Mouse (Mus musculus): ENCODE data around the gene Rpl19. TPM values are rescaled to one million over a fixed set of nuclear protein-coding genes. Genes with fewer than 3 reads are reported as not detected.
A peak's percentile ranks its signal among the peaks of the same experiment; 100 is the strongest.

Rpl19 gene
- total RNA-seq, 2 experiments from 2014 or later, result 560 to 591 TPM

GRCm38 (mm10) chr11:98000378-98001140 lies 26.0 kb upstream of the Rpl19 start:
- H3K27ac ChIP-seq, result no peak overlapping the region
- intact Hi-C loops (cut with DNase I), result no loop called here
- peak in 1 of 2 experiments; percentile 27 for DNase-seq (ENCODE audit: extremely low spot score in 1 of 2, low spot score in 2 of 2)
- no peak overlapping the region for H3K4me3 ChIP-seq
- no peak for TF ChIP-seq CTCF (IDR thresholded peaks at IDR 0.05)

GRCm38 (mm10) chr11:98001351-98001824 lies 25.1 kb upstream of the Rpl19 start:
- Histone ChIP-seq H3K27ac (peak overlapping the region; percentile 44; the same call in 1 of the 2 replicates), H3K4me3 (no peak overlapping the region)
- intact Hi-C loops (cut with DNase I), result no loop called here
- TF ChIP-seq CTCF (IDR thresholded peaks at IDR 0.05), result no peak
- peak in 1 of 2 experiments; percentile 19 for DNase-seq (ENCODE audit: extremely low spot score in 1 of 2, low spot score in 2 of 2)

GRCm38 (mm10) chr11:98001986-98002385 lies 24.5 kb upstream of the Rpl19 start:
- intact Hi-C loops (cut with DNase I), result no loop called here
- Histone ChIP-seq H3K4me3 (no peak overlapping the region), H3K27ac (peak overlapping the region; percentile 44; the same call in 1 of the 2 replicates)
- DNase-seq (ENCODE audit: extremely low spot score in 1 of 2, low spot score in 2 of 2), result peak in 1 of 2 experiments; percentile 9
- no peak for TF ChIP-seq CTCF (IDR thresholded peaks at IDR 0.05)

GRCm38 (mm10) chr11:98002627-98003026 lies 23.9 kb upstream of the Rpl19 start:
- Histone ChIP-seq H3K4me3 (no peak overlapping the region), H3K27ac (peak overlapping the region; percentile 70)
- intact Hi-C loops (cut with DNase I), result no loop called here
- peak; percentile 80 for TF ChIP-seq CTCF (IDR thresholded peaks at IDR 0.05)
- peak in 1 of 2 experiments; percentile 66 for DNase-seq (ENCODE audit: extremely low spot score in 1 of 2, low spot score in 2 of 2)

GRCm38 (mm10) chr11:98003171-98003671 lies 23.3 kb upstream of the Rpl19 start:
- intact Hi-C loops (cut with DNase I), result no loop called here
- H3K4me3 ChIP-seq, result no peak overlapping the region
- peak in 1 of 2 experiments; percentile 26 for DNase-seq (ENCODE audit: extremely low spot score in 1 of 2, low spot score in 2 of 2)
- peak overlapping the region; percentile 70 for H3K27ac ChIP-seq
- TF ChIP-seq CTCF (IDR thresholded peaks at IDR 0.05), result no peak

GRCm38 (mm10) chr11:98004161-98004560 lies 22.3 kb upstream of the Rpl19 start:
- Histone ChIP-seq H3K4me3 (no peak overlapping the region), H3K27ac (peak overlapping the region; percentile 63)
- peak; percentile 66 to 67 for DNase-seq (ENCODE audit: extremely low spot score in 1 of 2, low spot score in 2 of 2)
- no peak for TF ChIP-seq CTCF (IDR thresholded peaks at IDR 0.05)
- intact Hi-C loops (cut with DNase I), result no loop called here

GRCm38 (mm10) chr11:98005076-98005475 lies 21.4 kb upstream of the Rpl19 start:
- no peak for TF ChIP-seq CTCF (IDR thresholded peaks at IDR 0.05)
- intact Hi-C loops (cut with DNase I), result no loop called here
- Histone ChIP-seq H3K27ac (peak overlapping the region; percentile 60), H3K4me3 (no peak overlapping the region)
- no peak for DNase-seq (ENCODE audit: extremely low spot score in 1 of 2, low spot score in 2 of 2)

GRCm38 (mm10) chr11:98005686-98006085 lies 20.8 kb upstream of the Rpl19 start:
- TF ChIP-seq CTCF (IDR thresholded peaks at IDR 0.05), result no peak
- intact Hi-C loops (cut with DNase I), result no loop called here
- DNase-seq (ENCODE audit: extremely low spot score in 1 of 2, low spot score in 2 of 2), result no peak
- no peak overlapping the region for H3K4me3 ChIP-seq
- peak overlapping the region; percentile 19; the same call in 1 of the 2 replicates for H3K27ac ChIP-seq

- Histone ChIP-seq H3K27ac (0 out of 2 replicates have a peak overlapping the region, but pooled peaks have one; percentile 32), H3K4me3 (no peak overlapping the region)
- intact Hi-C loops (cut with DNase I), result no loop called here
- DNase-seq (ENCODE audit: extremely low spot score in 1 of 2, low spot score in 2 of 2), result no peak
- no peak for TF ChIP-seq CTCF (IDR thresholded peaks at IDR 0.05)
Measured at GRCm38 (mm10) chr11:98008087-98008486, 18.4 kb upstream of the Rpl19 start.

- intact Hi-C loops (cut with DNase I), result no loop called here
- no peak for TF ChIP-seq CTCF (IDR thresholded peaks at IDR 0.05)
- peak; percentile 44 to 60 for DNase-seq (ENCODE audit: extremely low spot score in 1 of 2, low spot score in 2 of 2)
- H3K27ac ChIP-seq, result peak overlapping the region; percentile 66
- no peak overlapping the region for H3K4me3 ChIP-seq
Measured at GRCm38 (mm10) chr11:98011716-98012115, 14.8 kb upstream of the Rpl19 start.

- no peak for TF ChIP-seq CTCF (IDR thresholded peaks at IDR 0.05)
Measured at GRCm38 (mm10) chr11:98012831-98013230, 13.7 kb upstream of the Rpl19 start.

GRCm38 (mm10) chr11:98016177-98016576 lies 10.3 kb upstream of the Rpl19 start:
- DNase-seq (ENCODE audit: extremely low spot score in 1 of 2, low spot score in 2 of 2), result no peak
- no peak for TF ChIP-seq CTCF (IDR thresholded peaks at IDR 0.05)
- intact Hi-C loops (cut with DNase I), result no loop called here
- no peak overlapping the region for H3K4me3 ChIP-seq
- no peak overlapping the region for H3K27ac ChIP-seq

More at GRCm38 (mm10) chr11:98012831-98013230, 13.7 kb upstream of the Rpl19 start:
- H3K27ac ChIP-seq, result peak overlapping the region; percentile 66
- intact Hi-C loops (cut with DNase I), result no loop called here
- no peak overlapping the region for H3K4me3 ChIP-seq
- peak in 1 of 2 experiments; percentile 13 for DNase-seq (ENCODE audit: extremely low spot score in 1 of 2, low spot score in 2 of 2)

Data from left cerebral cortex, adult 2 months (tissue).